Mouse (Mus musculus): ENCODE results near the gene Vmn1r235. TPM values are rescaled to one million over a fixed set of nuclear protein-coding genes. Genes with fewer than 3 reads are reported as not detected.
"Not testable (repeated sequence)": the region's sequence is repeated elsewhere in the genome, so short reads cannot be mapped to it uniquely, and the experiment has no call there.

Gene Vmn1r235
- polyA plus RNA-seq (2012; rRNA removed), result not detected in 2 replicates

DNA sequence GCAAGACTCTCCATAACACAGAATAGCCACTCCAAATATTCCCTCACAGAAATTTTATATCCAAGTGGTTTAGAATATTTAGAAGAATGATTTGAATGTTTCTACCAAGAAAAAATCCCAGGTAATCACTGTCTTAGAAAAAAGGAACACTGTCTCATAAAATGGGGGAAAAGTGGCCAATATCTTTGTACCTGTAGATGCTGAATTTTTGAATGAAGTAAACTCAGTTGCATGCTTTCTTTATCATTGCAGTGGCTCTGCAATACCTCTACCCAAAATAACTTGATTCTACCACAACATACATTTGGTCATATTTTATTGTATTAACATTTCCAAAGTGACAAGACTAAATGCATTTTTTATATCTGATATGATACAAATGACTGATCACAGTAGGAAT, at the start of gene Vmn1r235:
Gene Vmn1r235 (plus strand): TSS at position 301 of the 400 bp plus-strand sequence.
- no peaks in the 10 kb centered on the region for H3K4me1 ChIP-seq (ENCODE audit: control insufficient read depth, insufficient read depth, low read length)
- H3K4me3 ChIP-seq (ENCODE audit: insufficient read depth, low read length), result no peak within 1 kb of the TSS
- H3K27ac ChIP-seq (ENCODE audit: insufficient read depth, low read length), result no peak within 1 kb of the TSS
- TF ChIP-seq CTCF (IDR thresholded peaks at IDR 0.05; ENCODE audit: extremely low read depth, insufficient read depth, low read length), result no peak

DNA sequence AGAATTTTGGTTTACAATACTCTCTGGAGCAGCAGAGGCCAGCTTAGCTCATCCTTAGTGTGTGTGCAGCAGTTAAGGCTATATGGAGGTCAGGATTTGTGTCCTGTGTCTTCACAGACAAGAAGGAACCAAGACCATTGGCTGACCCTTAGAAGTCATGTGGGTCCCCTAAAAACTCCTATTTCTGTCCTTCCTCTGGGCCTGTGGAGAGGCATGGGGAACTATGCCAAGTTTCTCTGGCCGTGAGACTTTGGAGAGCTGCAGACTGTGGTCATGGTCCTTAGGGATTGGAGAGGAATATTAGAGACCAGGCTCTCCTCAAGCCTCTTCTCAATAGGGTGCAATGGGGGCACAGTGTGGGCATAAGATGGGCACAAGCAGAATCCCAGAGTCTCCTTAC, 45.1 kb upstream of the Vmn1r235 start:
- not testable (repeated sequence) for H3K4me3 ChIP-seq (ENCODE audit: insufficient read depth, low read length); H3K27ac ChIP-seq (ENCODE audit: insufficient read depth, low read length); H3K4me1 ChIP-seq (ENCODE audit: control insufficient read depth, insufficient read depth, low read length)

DNA sequence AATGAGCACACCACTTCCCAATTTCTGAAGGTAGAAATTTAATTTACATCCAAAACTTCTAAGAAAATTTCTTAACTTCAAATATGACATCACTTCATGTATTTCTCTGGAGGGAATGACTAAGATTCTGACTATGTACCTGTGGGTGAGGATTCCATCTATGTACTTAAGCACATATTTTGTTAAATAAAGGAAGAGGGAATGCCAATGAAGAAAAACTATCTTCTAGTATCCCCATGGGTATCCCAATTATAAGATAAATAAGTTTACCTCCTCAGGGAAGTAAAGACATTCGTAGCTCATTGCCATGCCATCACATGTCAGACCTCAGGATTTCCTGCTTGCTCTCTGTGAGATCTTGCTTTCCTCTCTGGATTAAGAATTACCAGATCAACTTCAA, 30.4 kb upstream of the Vmn1r235 start, which contains the start of gene Vmn1r234:
Gene Vmn1r234 (plus strand): TSS at position 301 of the 400 bp plus-strand sequence.
- H3K27ac ChIP-seq (ENCODE audit: insufficient read depth, low read length), result no peak within 1 kb of the TSS
- H3K4me1 ChIP-seq (ENCODE audit: control insufficient read depth, insufficient read depth, low read length), result no peaks in the 10 kb centered on the region
- no peak within 1 kb of the TSS for H3K4me3 ChIP-seq (ENCODE audit: insufficient read depth, low read length)
- TF ChIP-seq POLR2A (IDR thresholded peaks at IDR 0.05; ENCODE audit: extremely low read depth, insufficient read depth, low read length) (no peak), CTCF (IDR thresholded peaks at IDR 0.05; ENCODE audit: extremely low read depth, insufficient read depth, low read length) (no peak)

DNA sequence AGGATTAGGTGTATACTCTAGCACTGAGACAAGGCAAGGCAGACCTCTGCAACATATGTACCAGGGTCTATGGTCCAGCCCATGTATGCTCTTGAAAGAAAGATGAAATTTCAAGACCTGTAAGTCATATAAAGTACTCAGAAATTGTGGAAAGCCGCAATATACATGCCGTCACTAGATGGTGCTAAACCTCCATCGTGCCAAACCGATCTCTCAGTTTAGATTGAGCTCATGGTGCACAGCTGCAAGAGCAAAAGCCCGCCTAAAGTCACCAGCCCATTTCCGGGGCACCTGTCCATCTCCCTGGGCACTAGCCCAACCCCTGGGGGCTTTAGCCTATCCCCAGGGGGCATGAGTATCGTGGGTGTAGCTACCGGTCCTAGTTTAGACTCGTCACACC, 24.6 kb upstream of the Vmn1r235 start:
- TF ChIP-seq POLR2A (IDR thresholded peaks at IDR 0.05; ENCODE audit: extremely low read depth, insufficient read depth, low read length) (no peak), CTCF (IDR thresholded peaks at IDR 0.05; ENCODE audit: extremely low read depth, insufficient read depth, low read length) (peak; percentile 41)
- Histone ChIP-seq H3K4me1 (ENCODE audit: control insufficient read depth, insufficient read depth, low read length) (no peaks in the 10 kb centered on the region), H3K4me3 (ENCODE audit: insufficient read depth, low read length) (no peak overlapping the region), H3K27ac (ENCODE audit: insufficient read depth, low read length) (no peak overlapping the region)

DNA sequence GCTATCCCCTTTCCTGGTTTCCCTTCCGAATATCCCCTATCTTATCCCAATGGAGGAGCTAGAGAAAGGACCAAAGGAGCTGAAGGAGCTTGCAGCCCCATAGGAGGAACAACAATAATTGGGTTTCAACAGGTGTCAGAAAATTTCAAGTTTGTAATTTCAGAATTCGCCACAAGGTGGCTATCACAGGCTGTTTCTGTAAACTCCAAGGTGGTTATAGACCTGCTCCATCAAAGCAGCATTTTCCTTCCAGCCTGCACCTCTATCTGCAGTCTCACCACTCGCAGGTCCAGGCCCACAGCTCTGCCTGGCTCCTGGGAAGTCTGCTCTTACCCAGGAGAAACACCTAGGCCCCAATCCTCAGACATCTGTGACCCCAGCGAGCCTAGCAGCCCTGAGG, 15.9 kb downstream of the Vmn1r235 start:
- TF ChIP-seq POLR2A (IDR thresholded peaks at IDR 0.05; ENCODE audit: extremely low read depth, insufficient read depth, low read length) (no peak), CTCF (IDR thresholded peaks at IDR 0.05; ENCODE audit: extremely low read depth, insufficient read depth, low read length) (peak; percentile 29; the same call in 1 of the 2 replicates)
- Histone ChIP-seq H3K4me3 (ENCODE audit: insufficient read depth, low read length) (no peak overlapping the region), H3K27ac (ENCODE audit: insufficient read depth, low read length) (no peak overlapping the region), H3K4me1 (ENCODE audit: control insufficient read depth, insufficient read depth, low read length) (no peaks in the 10 kb centered on the region)

DNA sequence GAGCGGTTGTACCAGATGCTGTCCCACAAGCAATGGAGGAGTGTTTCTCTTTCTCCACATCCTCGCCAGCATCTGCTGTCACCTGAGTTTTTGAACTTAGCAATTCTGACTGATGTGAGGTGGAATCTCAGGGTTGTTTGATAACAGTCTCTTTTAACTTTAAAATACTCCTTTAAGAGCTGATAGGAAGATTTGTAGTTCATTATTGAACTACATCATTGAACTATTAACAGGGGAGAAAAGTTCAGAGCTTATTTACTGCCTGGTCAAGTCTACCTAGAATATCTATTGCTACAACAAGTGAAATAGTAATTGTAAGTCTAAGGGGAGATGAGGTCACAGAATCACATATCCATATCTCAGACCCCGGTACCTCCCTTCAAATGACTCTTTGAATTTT, 26.4 kb downstream of the Vmn1r235 start, which contains the start of gene Vmn1r236:
Gene Vmn1r236 (plus strand): TSS at position 301 of the 400 bp plus-strand sequence.
- no peak within 1 kb of the TSS for H3K4me3 ChIP-seq (ENCODE audit: insufficient read depth, low read length)
- no peak for TF ChIP-seq POLR2A (IDR thresholded peaks at IDR 0.05; ENCODE audit: extremely low read depth, insufficient read depth, low read length)
- no peak for TF ChIP-seq CTCF (IDR thresholded peaks at IDR 0.05; ENCODE audit: extremely low read depth, insufficient read depth, low read length)
- no peaks in the 10 kb centered on the region for H3K4me1 ChIP-seq (ENCODE audit: control insufficient read depth, insufficient read depth, low read length)
- no peak within 1 kb of the TSS for H3K27ac ChIP-seq (ENCODE audit: insufficient read depth, low read length)

DNA sequence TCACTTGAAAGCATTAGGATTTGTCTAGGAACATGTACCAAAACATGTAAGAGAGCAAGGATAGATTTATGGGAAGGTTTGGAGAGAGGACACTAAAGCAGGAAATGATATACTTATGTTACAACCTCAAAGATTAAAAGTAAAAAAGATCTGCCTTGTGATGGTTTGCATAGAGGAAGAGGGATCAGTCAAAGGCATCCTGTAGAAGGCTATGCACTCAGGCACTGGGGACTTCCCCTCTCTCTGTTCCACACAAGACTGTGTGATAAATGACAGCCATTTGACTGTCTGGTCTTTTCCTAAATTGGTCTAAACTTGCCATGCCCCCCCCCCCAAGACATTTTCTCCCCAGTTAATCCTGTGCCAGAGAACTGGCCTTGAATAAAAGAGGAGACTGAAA, 28.2 kb downstream of the Vmn1r235 start:
- TF ChIP-seq POLR2A (IDR thresholded peaks at IDR 0.05; ENCODE audit: extremely low read depth, insufficient read depth, low read length), result no peak
- TF ChIP-seq CTCF (IDR thresholded peaks at IDR 0.05; ENCODE audit: extremely low read depth, insufficient read depth, low read length), result no peak
- Histone ChIP-seq H3K4me3 (ENCODE audit: insufficient read depth, low read length) (no peak overlapping the region), H3K4me1 (ENCODE audit: control insufficient read depth, insufficient read depth, low read length) (no peaks in the 10 kb centered on the region), H3K27ac (ENCODE audit: insufficient read depth, low read length) (no peak overlapping the region)

DNA sequence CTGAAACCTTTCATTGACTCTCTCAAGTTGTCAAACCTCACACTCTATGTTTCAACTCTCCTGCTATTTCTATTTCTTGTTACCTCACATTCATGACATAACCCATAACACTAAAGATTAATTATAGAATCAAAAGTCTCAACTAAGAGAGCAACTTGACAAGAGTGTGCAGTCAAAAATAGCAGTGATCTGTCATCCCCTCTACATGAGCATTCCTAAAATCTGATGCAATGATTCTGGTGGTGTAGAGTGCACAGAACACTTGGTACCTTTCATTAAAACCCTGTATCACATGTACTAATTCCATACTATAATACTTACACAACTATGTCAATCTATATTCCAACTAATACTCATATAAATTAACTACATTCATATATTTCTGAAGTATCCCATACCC, 33.5 kb downstream of the Vmn1r235 start:
- H3K4me3 ChIP-seq (ENCODE audit: insufficient read depth, low read length), result no peak overlapping the region
- no peak overlapping the region for H3K27ac ChIP-seq (ENCODE audit: insufficient read depth, low read length)
- no peak for TF ChIP-seq POLR2A (IDR thresholded peaks at IDR 0.05; ENCODE audit: extremely low read depth, insufficient read depth, low read length)
- no peak for TF ChIP-seq CTCF (IDR thresholded peaks at IDR 0.05; ENCODE audit: extremely low read depth, insufficient read depth, low read length)
- no peaks in the 10 kb centered on the region for H3K4me1 ChIP-seq (ENCODE audit: control insufficient read depth, insufficient read depth, low read length)

DNA sequence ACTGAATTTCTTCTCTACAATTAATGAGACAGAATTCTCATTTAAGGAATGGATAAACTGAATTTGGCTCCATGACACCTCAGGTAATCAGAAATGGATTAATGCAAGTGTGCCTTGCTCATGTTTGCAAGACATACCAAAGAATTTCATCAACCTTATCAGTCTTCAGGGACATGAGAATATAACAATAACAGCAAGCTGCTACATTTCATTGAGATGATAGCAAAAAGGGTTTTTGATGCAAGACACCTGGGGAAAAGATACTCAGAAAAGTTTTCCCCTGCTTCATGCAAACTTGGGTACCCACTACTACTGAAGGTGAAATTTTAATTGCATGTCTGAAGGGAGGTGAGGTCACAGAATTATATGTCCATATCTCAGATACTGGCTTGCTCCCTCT, 55.4 kb downstream of the Vmn1r235 start, which contains the start of gene Vmn1r237:
Gene Vmn1r237 (plus strand): TSS at position 301 of the 400 bp plus-strand sequence.
- TF ChIP-seq POLR2A (IDR thresholded peaks at IDR 0.05; ENCODE audit: extremely low read depth, insufficient read depth, low read length) (no peak), CTCF (IDR thresholded peaks at IDR 0.05; ENCODE audit: extremely low read depth, insufficient read depth, low read length) (no peak)
- H3K4me3 ChIP-seq (ENCODE audit: insufficient read depth, low read length), result no peak within 1 kb of the TSS
- no peaks in the 10 kb centered on the region for H3K4me1 ChIP-seq (ENCODE audit: control insufficient read depth, insufficient read depth, low read length)
- no peak within 1 kb of the TSS for H3K27ac ChIP-seq (ENCODE audit: insufficient read depth, low read length)

Other genes starting within 250 kb of the Vmn1r235 start
- gene Zfp160, start 247.5 kb upstream of the Vmn1r235 start, polyA plus RNA-seq (2012; rRNA removed), result 15.8 and 16.6 TPM in 2 replicates
- gene Vmn1r234, start 30.3 kb upstream of the Vmn1r235 start, polyA plus RNA-seq (2012; rRNA removed), result not detected in 2 replicates
- gene Vmn1r236, start 26.5 kb downstream of the Vmn1r235 start, polyA plus RNA-seq (2012; rRNA removed), result not detected in 2 replicates
- not detected in 2 replicates for gene Vmn1r237, start 55.5 kb downstream of the Vmn1r235 start, polyA plus RNA-seq (2012; rRNA removed)
- gene Zfp677, start 127.3 kb downstream of the Vmn1r235 start, polyA plus RNA-seq (2012; rRNA removed), result 1.0 and 1.1 TPM in 2 replicates
- gene Zfp54, start 166.8 kb downstream of the Vmn1r235 start, polyA plus RNA-seq (2012; rRNA removed), result 1.0 and 1.2 TPM in 2 replicates
- gene Zfp51, start 194.0 kb downstream of the Vmn1r235 start, polyA plus RNA-seq (2012; rRNA removed), result 3.2 and 3.7 TPM in 2 replicates
- gene Zfp53, start 232.6 kb downstream of the Vmn1r235 start, polyA plus RNA-seq (2012; rRNA removed), result 2.9 TPM in 2 replicates